ENCODE assay signal across 23 mouse cellular contexts in genomic region chr5:81878563-81878962, GRCm38 (mm10).
"Had no signal": no experiment of that assay in that cellular context is flagged by ENCODE, and none has a peak within 500 bp of the region (broad histone marks: within the 10 kb centered on the region; RNA-seq: fewer than 3 reads in every experiment).

No protein-coding gene starts in this region.

- H3K9ac ChIP-seq: forebrain, postnatal 0 days; heart, embryonic 13.5 days; heart, embryonic 15.5 days; hindbrain, embryonic 15.5 days; limb, embryonic 13.5 days; limb, embryonic 15.5 days; liver, embryonic 12.5 days; liver, embryonic 14.5 days had no signal

- H3K4me3 ChIP-seq: heart, adult 2 months; heart, embryonic 13.5 days; heart, embryonic 15.5 days; hindbrain, embryonic 15.5 days; limb, embryonic 13.5 days; limb, embryonic 15.5 days; liver, embryonic 12.5 days had no signal

- H3K27ac ChIP-seq: heart, adult 2 months; heart, embryonic 13.5 days; heart, embryonic 15.5 days; hindbrain, embryonic 15.5 days; hindbrain, postnatal 0 days; kidney, postnatal 0 days; limb, embryonic 13.5 days; limb, embryonic 15.5 days; liver, embryonic 12.5 days; liver, embryonic 14.5 days had no signal

- H3K4me1 ChIP-seq: heart, embryonic 13.5 days; heart, embryonic 15.5 days; hindbrain, embryonic 15.5 days; limb, embryonic 13.5 days; limb, embryonic 15.5 days; liver, embryonic 12.5 days had no signal

- DNase-seq: forebrain, postnatal 0 days; gastrocnemius, postnatal 14 days; gastrocnemius, postnatal 36 days; heart, adult 11 months; heart, adult 2 months; heart, postnatal 14 days; heart, postnatal 36 days; kidney, adult 11 months; kidney, postnatal 14 days; layer of hippocampus, adult 9-11 months; layer of hippocampus, postnatal 36 days; left cerebral cortex, postnatal 4 days had no signal

- H3K9me3 ChIP-seq: heart, embryonic 13.5 days; heart, embryonic 15.5 days; hindbrain, embryonic 15.5 days; limb, embryonic 13.5 days; limb, embryonic 15.5 days; liver, embryonic 12.5 days had no signal

- ATAC-seq: forebrain, postnatal 0 days; hindbrain, postnatal 0 days; intestine, embryonic 16.5 days; liver, embryonic 12.5 days had no signal

- H3K36me3 ChIP-seq: heart, embryonic 13.5 days; heart, embryonic 15.5 days; hindbrain, embryonic 15.5 days; limb, embryonic 13.5 days; limb, embryonic 15.5 days; liver, embryonic 12.5 days had no signal

- H3K27me3 ChIP-seq: heart, embryonic 13.5 days; heart, embryonic 15.5 days; hindbrain, embryonic 15.5 days; limb, embryonic 13.5 days; limb, embryonic 15.5 days; liver, embryonic 12.5 days had no signal

- H3K4me2 ChIP-seq: heart, embryonic 11.5 days; heart, embryonic 13.5 days; heart, embryonic 15.5 days; hindbrain, embryonic 15.5 days; limb, embryonic 13.5 days; limb, embryonic 15.5 days; liver, embryonic 12.5 days had no signal
